In genomic region chr15:99259730-99260252, GRCm38 (mm10) we compare ENCODE assay signal across 8 mouse cellular contexts. TPM values are rescaled to one million over a fixed set of nuclear protein-coding genes. Genes with fewer than 3 reads are reported as not detected.
DNase-seq lines count a peak whose midpoint lies in the region; ATAC-seq and TF ChIP-seq lines count a peak whose summit lies in the region.

No protein-coding gene starts in this region.

- H3K4me3 ChIP-seq in hindbrain, embryonic 11.5 days (ENCODE audit: low read depth, low read length): no peak overlapping the region

- no peaks in the 10 kb centered on the region for H3K27me3 ChIP-seq in hindbrain, embryonic 11.5 days (ENCODE audit: control insufficient read depth, insufficient read depth, low read length)

- 0% methylated on average over 7 of the region's 10 CpGs for WGBS in hindbrain, embryonic 11.5 days

- H3K9me3 ChIP-seq in hindbrain, embryonic 11.5 days (ENCODE audit: control insufficient read depth, low read length): no peaks in the 10 kb centered on the region

- ATAC-seq in hindbrain, embryonic 11.5 days (ENCODE audit: low FRiP score): peak; percentile 40
- ATAC-seq in megakaryocyte-erythroid progenitor cell, adult 5-6 weeks (replicated peaks; ENCODE audit: low FRiP score, low TSS enrichment, poor library complexity, severe bottlenecking): peak; percentile 90
- ATAC-seq in activated CD4-positive, CD25-positive, alpha-beta regulatory T cell, adult 4 months: no peak

- no peak overlapping the region for H3K27ac ChIP-seq in hindbrain, embryonic 11.5 days (ENCODE audit: low read depth, low read length)

- no peaks in the 10 kb centered on the region for H3K4me1 ChIP-seq in hindbrain, embryonic 11.5 days (replicated peaks; ENCODE audit: control insufficient read depth, insufficient read depth, low read length)

- TF ChIP-seq CTCF in brain, embryonic 14.5 days (IDR thresholded peaks at IDR 0.05; ENCODE audit: borderline replicate concordance, extremely low read depth, insufficient read depth, insufficient read length): no peak

- H3K36me3 ChIP-seq in hindbrain, embryonic 11.5 days (ENCODE audit: control insufficient read depth, insufficient read depth, low read length): no peaks in the 10 kb centered on the region

- peak; percentile 45 for DNase-seq in MN1 (ENCODE audit: low spot score)
- DNase-seq in brain, embryonic 14.5 days (ENCODE audit: low read depth): peak; percentile 83
- DNase-seq in forelimb bud, embryonic 11.5 days (ENCODE audit: low read depth, low spot score): peak; percentile 62
- peak; percentile 69 for DNase-seq in hindbrain, embryonic 11.5 days (ENCODE audit: low spot score)
- DNase-seq in left cerebral cortex, postnatal 10 days (ENCODE audit: extremely low spot score in 1 of 2, low spot score in 2 of 2): peak; percentile 46 to 80
- DNase-seq in skeletal muscle tissue, adult 2 months (ENCODE audit: low read depth, low spot score): peak; percentile 94

- intact Hi-C loops in left cerebral cortex, postnatal 10 days (cut with DNase I): no loop called here

- peak overlapping the region; percentile 19 for H3K4me2 ChIP-seq in hindbrain, embryonic 11.5 days (replicated peaks; ENCODE audit: low read depth, low read length)

- no peak overlapping the region for H3K9ac ChIP-seq in hindbrain, embryonic 11.5 days (ENCODE audit: low read depth, low read length)

- no peak for TF ChIP-seq POLR2A in brain, embryonic 14.5 days (IDR thresholded peaks at IDR 0.05; ENCODE audit: borderline replicate concordance, extremely low read depth, insufficient read depth, insufficient read length, poor library complexity, severe bottlenecking)

RNA-seq across cellular contexts. Expression of gene Mcrs1, which starts 8.0 kb away (rescaled TPM):
- 151 and 174 TPM in 2 replicates for polyA plus RNA-seq in brain, embryonic 14.5 days (2012; rRNA removed)
- 184 and 193 TPM in 2 replicates for polyA plus RNA-seq in hindbrain, embryonic 11.5 days (2014; fragmentation: Nextera tagmentation; extraction: Ambion mirVana)
- total RNA-seq in left cerebral cortex, postnatal 10 days (2021): 100 to 1,000 TPM; 116 to 127 TPM
- total RNA-seq in megakaryocyte-erythroid progenitor cell, adult 5-6 weeks (2014; fragmentation: Nextera tagmentation): 59.7 and 60.4 TPM in 2 replicates
- total RNA-seq in megakaryocyte-erythroid progenitor cell, adult 5-6 weeks (2017): 23.4 and 35.3 TPM in 2 replicates
- 10 to 100 TPM; 54.8 to 55.6 TPM for polyA plus RNA-seq in activated CD4-positive, CD25-positive, alpha-beta regulatory T cell, adult 4 months (2017; shearing (Covaris generic))

RNA-seq across cellular contexts. Expression of gene Prpf40b, which starts 35.1 kb away (rescaled TPM):
- polyA plus RNA-seq in brain, embryonic 14.5 days (2012; rRNA removed): 180 and 198 TPM in 2 replicates
- polyA plus RNA-seq in hindbrain, embryonic 11.5 days (2014; fragmentation: Nextera tagmentation; extraction: Ambion mirVana): 41.9 and 45.7 TPM in 2 replicates
- 100 to 1,000 TPM; 101 to 105 TPM for total RNA-seq in left cerebral cortex, postnatal 10 days (2021)
- 26.2 and 41.2 TPM in 2 replicates for total RNA-seq in megakaryocyte-erythroid progenitor cell, adult 5-6 weeks (2014; fragmentation: Nextera tagmentation)
- 1.4 and 3.5 TPM in 2 replicates for total RNA-seq in megakaryocyte-erythroid progenitor cell, adult 5-6 weeks (2017)
- 1 to 10 TPM; 3.9 to 7.4 TPM for polyA plus RNA-seq in activated CD4-positive, CD25-positive, alpha-beta regulatory T cell, adult 4 months (2017; shearing (Covaris generic))

RNA-seq across cellular contexts. Expression of gene Kcnh3, which starts 35.1 kb away (rescaled TPM):
- 3.0 and 6.6 TPM in 2 replicates for polyA plus RNA-seq in brain, embryonic 14.5 days (2012; rRNA removed)
- polyA plus RNA-seq in hindbrain, embryonic 11.5 days (2014; fragmentation: Nextera tagmentation; extraction: Ambion mirVana): 0.12 and 0.14 TPM in 2 replicates
- 100 to 1,000 TPM; 132 to 134 TPM for total RNA-seq in left cerebral cortex, postnatal 10 days (2021)
- total RNA-seq in megakaryocyte-erythroid progenitor cell, adult 5-6 weeks (2014; fragmentation: Nextera tagmentation): not detected in 2 replicates
- total RNA-seq in megakaryocyte-erythroid progenitor cell, adult 5-6 weeks (2017): not detected in 2 replicates
- polyA plus RNA-seq in activated CD4-positive, CD25-positive, alpha-beta regulatory T cell, adult 4 months (2017; shearing (Covaris generic)): not detected

RNA-seq across cellular contexts. Expression of gene Fam186b, which starts 35.9 kb away (rescaled TPM):
- polyA plus RNA-seq in brain, embryonic 14.5 days (2012; rRNA removed): 0.28 and 0.36 TPM in 2 replicates
- polyA plus RNA-seq in hindbrain, embryonic 11.5 days (2014; fragmentation: Nextera tagmentation; extraction: Ambion mirVana): 0.22 and 0.29 TPM in 2 replicates
- 1 to 10 TPM; 1.4 to 1.5 TPM for total RNA-seq in left cerebral cortex, postnatal 10 days (2021)
- not detected in 2 replicates for total RNA-seq in megakaryocyte-erythroid progenitor cell, adult 5-6 weeks (2014; fragmentation: Nextera tagmentation)
- not detected in 2 replicates for total RNA-seq in megakaryocyte-erythroid progenitor cell, adult 5-6 weeks (2017)
- under 1 TPM; 0.24 to 0.30 TPM for polyA plus RNA-seq in activated CD4-positive, CD25-positive, alpha-beta regulatory T cell, adult 4 months (2017; shearing (Covaris generic))
